Mouse (Mus musculus) megakaryocyte, embryonic 14.5 days (primary cell): ENCODE results near the gene Adgrb3.

Source experiments
- FLI1 ChIP-seq: IDR thresholded peaks from 2 replicates; pipeline ENCODE4 v1.6.1; 2012; ENCODE audit warnings: low read length, inconsistent platforms, mixed read lengths
- GATA1 ChIP-seq: IDR thresholded peaks from 3 replicates; pipeline ENCODE4 v1.6.1; 2012; ENCODE audit warnings: mixed read lengths, low read length, inconsistent platforms, borderline replicate concordance

DNA sequence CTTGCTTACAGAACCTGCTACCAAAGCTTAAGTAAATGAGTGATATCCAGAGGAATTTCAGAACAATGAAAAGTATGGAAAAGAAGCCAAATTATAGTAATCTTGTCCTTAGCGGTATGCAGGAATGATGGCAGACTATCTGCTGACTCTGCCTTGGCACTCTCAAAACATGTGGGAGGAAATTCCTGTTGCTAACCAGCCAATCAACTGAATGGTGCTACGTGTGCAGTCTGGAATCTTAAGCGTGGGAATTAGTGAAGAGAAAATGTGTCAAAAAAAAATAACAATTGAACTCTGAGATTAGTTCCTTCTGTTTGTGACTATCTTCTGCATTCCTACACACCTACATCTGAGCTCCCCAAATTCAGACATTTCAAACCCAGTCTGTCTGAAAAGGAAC lies 683.3 kb downstream of the Adgrb3 start:
- TF ChIP-seq GATA1 (no peak), FLI1 (no peak)
